In genomic region chr14:61327618-61328450, GRCm38 (mm10) we compare ENCODE assay signal across 8 mouse cellular contexts. TPM values are rescaled to one million over a fixed set of nuclear protein-coding genes. Genes with fewer than 3 reads are reported as not detected.
A peak's percentile ranks its signal among the peaks of the same experiment; 100 is the strongest.
DNase-seq lines count a peak whose midpoint lies in the region; ATAC-seq lines count a peak whose summit lies in the region.

No protein-coding gene starts in this region.

- H3K27ac ChIP-seq in forebrain, embryonic 15.5 days (replicated peaks): peak overlapping the region; percentile 83
- no peak overlapping the region for H3K27ac ChIP-seq in liver, embryonic 11.5 days (ENCODE audit: low read depth, low read length)

- H3K4me1 ChIP-seq in forebrain, embryonic 15.5 days: peaks cover 32% of the 10 kb centered on the region
- peaks cover 4% of the 10 kb centered on the region; the same call in 1 of the 2 replicates for H3K4me1 ChIP-seq in liver, embryonic 11.5 days (replicated peaks; ENCODE audit: control insufficient read depth, insufficient read depth, low read length)

- no peaks in the 10 kb centered on the region for H3K9me3 ChIP-seq in forebrain, embryonic 15.5 days
- H3K9me3 ChIP-seq in liver, embryonic 11.5 days (ENCODE audit: control insufficient read depth, low read length): no peaks in the 10 kb centered on the region

- intact Hi-C loops in heart, postnatal 10 days (cut with DNase I): no loop called here

- peak; percentile 26 for DNase-seq in ovary, adult 18-20 months (ENCODE audit: low spot score)
- no peak for DNase-seq in ovary, postnatal 10 days (ENCODE audit: low spot score)
- DNase-seq in heart, postnatal 10 days: peak; percentile 85 to 86
- DNase-seq in kidney, postnatal 25 days: peak; percentile 68 to 76
- DNase-seq in liver, embryonic 11.5 days (ENCODE audit: low spot score): no peak
- DNase-seq in spleen, postnatal 4 days (ENCODE audit: low spot score in 2 of 2): peak; percentile 55 to 74

- ATAC-seq in forebrain, embryonic 15.5 days (replicated peaks): peak; percentile 76
- ATAC-seq in liver, embryonic 11.5 days (replicated peaks; ENCODE audit: low FRiP score): peak; percentile 58; the same call in 1 of the 2 replicates
- peak; percentile 54; the same call in 1 of the 2 replicates for ATAC-seq in monocyte, adult 5-6 weeks (replicated peaks; ENCODE audit: insufficient number of reproducible peaks, low FRiP score, low TSS enrichment, poor library complexity, severe bottlenecking)

- peak overlapping the region; percentile 45 for H3K4me2 ChIP-seq in forebrain, embryonic 15.5 days (replicated peaks)
- peak overlapping the region; percentile 56 for H3K4me2 ChIP-seq in liver, embryonic 11.5 days

- WGBS in forebrain, embryonic 15.5 days: 24% methylated on average over 19 of the region's 19 CpGs
- WGBS in liver, embryonic 11.5 days: 35% methylated on average over 19 of the region's 19 CpGs

- H3K4me3 ChIP-seq in forebrain, embryonic 15.5 days: peak overlapping the region; percentile 30
- peak overlapping the region; percentile 24 for H3K4me3 ChIP-seq in liver, embryonic 11.5 days (ENCODE audit: low read depth, low read length)

- no peaks in the 10 kb centered on the region for H3K27me3 ChIP-seq in forebrain, embryonic 15.5 days
- H3K27me3 ChIP-seq in liver, embryonic 11.5 days (replicated peaks; ENCODE audit: control insufficient read depth, insufficient read depth, low read length): no peaks in the 10 kb centered on the region

- H3K36me3 ChIP-seq in forebrain, embryonic 15.5 days: no peaks in the 10 kb centered on the region
- no peaks in the 10 kb centered on the region for H3K36me3 ChIP-seq in liver, embryonic 11.5 days (ENCODE audit: control insufficient read depth, insufficient read depth, low read length)

- peak overlapping the region; percentile 37 for H3K9ac ChIP-seq in forebrain, embryonic 15.5 days (replicated peaks)
- no peak overlapping the region for H3K9ac ChIP-seq in liver, embryonic 11.5 days (ENCODE audit: low read depth, low read length)

RNA-seq across cellular contexts. Expression of gene Arl11, which starts 18.3 kb away (rescaled TPM):
- polyA plus RNA-seq in forebrain, embryonic 15.5 days (2015; fragmentation: Nextera tagmentation; extraction: Ambion mirVana): 0.28 and 0.33 TPM in 2 replicates
- under 1 TPM; 0.45 to 0.97 TPM for total RNA-seq in heart, postnatal 10 days (2021)
- 1.1 and 1.4 TPM in 2 replicates for polyA plus RNA-seq in liver, embryonic 11.5 days (2014; fragmentation: Nextera tagmentation; extraction: Ambion mirVana)
- total RNA-seq in monocyte, adult 5-6 weeks (2017): 3.1 to 7.7 TPM (median 4.9 TPM) in 3 replicates

RNA-seq across cellular contexts. Expression of gene Ebpl, which starts 32.4 kb away (rescaled TPM):
- polyA plus RNA-seq in forebrain, embryonic 15.5 days (2015; fragmentation: Nextera tagmentation; extraction: Ambion mirVana): 11.1 TPM in 2 replicates
- 1 to 10 TPM; 1.9 to 2.1 TPM for total RNA-seq in heart, postnatal 10 days (2021)
- 5.8 and 6.7 TPM in 2 replicates for polyA plus RNA-seq in liver, embryonic 11.5 days (2014; fragmentation: Nextera tagmentation; extraction: Ambion mirVana)
- total RNA-seq in monocyte, adult 5-6 weeks (2017): 0.53 to 4.3 TPM (median 2.5 TPM) in 3 replicates

Comparison
In these comparisons a context has a peak if more than half of its experiments do, and no peak if none do; other contexts are left out.
1. DNase-seq: peak in ovary, adult 18-20 months (single experiment), heart, postnatal 10 days (2 of 2), kidney, postnatal 25 days (2 of 2) and spleen, postnatal 4 days (2 of 2); none in ovary, postnatal 10 days (single experiment) and liver, embryonic 11.5 days (single experiment).
2. Peak in every context shown above with its lines, with median percentiles within 50 percentile points of each other: ATAC-seq.